Mouse (Mus musculus) lung, embryonic 16.5 days (tissue): ENCODE data around the gene Wdtc1. TPM values are rescaled to one million over a fixed set of nuclear protein-coding genes. Genes with fewer than 3 reads are reported as not detected.

ENCODE experiments used
- ATAC-seq: fragments of 200-750 bp; cut with Nextera tagmentation; 2 replicates; pipeline ENCODE4 v1.8.0; 2017; ENCODE audit warnings: low read depth, mild to moderate bottlenecking, moderate library complexity
- H3K27ac ChIP-seq: fragments of 300-500 bp; sonication (generic); 2 replicates; pipeline ENCODE4 v1.5.1; 2014; ENCODE audit warnings: mild to moderate bottlenecking, control low read depth, low read length
- H3K27me3 ChIP-seq: fragments of 300-500 bp; sonication (generic); 2 replicates; pipeline ENCODE4 v1.6.1; 2014; ENCODE audit warnings: low read depth, low read length, mixed read lengths; ENCODE audit not compliant: control insufficient read depth, insufficient read depth
- H3K36me3 ChIP-seq: fragments of 300-500 bp; sonication (generic); 2 replicates; pipeline ENCODE4 v1.6.1; 2014; ENCODE audit warnings: low read length; ENCODE audit not compliant: control insufficient read depth, insufficient read depth
- H3K4me1 ChIP-seq: fragments of 300-500 bp; sonication (generic); replicated peaks from 2 replicates; pipeline ENCODE4 v1.6.1; 2014; ENCODE audit warnings: low read length, mixed read lengths; ENCODE audit not compliant: control insufficient read depth, insufficient read depth
- H3K4me2 ChIP-seq: fragments of 300-500 bp; sonication (generic); 2 replicates; pipeline ENCODE4 v1.6.1; 2014; ENCODE audit warnings: low read depth, low read length, control low read depth
- H3K4me3 ChIP-seq: fragments of 300-500 bp; sonication (generic); 2 replicates; pipeline ENCODE4 v1.5.1; 2014; ENCODE audit warnings: mild to moderate bottlenecking, low read length, control low read depth
- H3K9ac ChIP-seq: fragments of 300-500 bp; sonication (generic); 2 replicates; pipeline ENCODE4 v1.6.1; 2014; ENCODE audit warnings: low read length, control low read depth
- H3K9me3 ChIP-seq: fragments of 300-500 bp; sonication (generic); 2 replicates; pipeline ENCODE4 v1.6.1; 2016; ENCODE audit warnings: low read length; ENCODE audit not compliant: control insufficient read depth
- WGBS: fragments of 180-500 bp; shearing (Covaris S2); extraction: QIAGEN DNeasy Blood & Tissue Kit; methylation state at CpG from one replicate; pipeline ENCODE4 v1.1.7; 2014; 5-methylcytosine and 5-hydroxymethylcytosine counted together
- microRNA-seq: library from miRNA; unstranded; fragments of <30 nt; microRNA quantifications from one replicate; pipeline ENCODE4, GENCODE M21; 2016
- polyA plus RNA-seq: library from polyadenylated mRNA; unstranded; fragments of >200 nt; fragmentation: Nextera tagmentation; extraction: Ambion mirVana; gene quantifications from 2 replicates; pipeline ENCODE4 v1.2.1, GENCODE M21; 2015

The Wdtc1 gene
- polyA plus RNA-seq, 1 experiment from 2014 or later, result 11.8 TPM

DNA sequence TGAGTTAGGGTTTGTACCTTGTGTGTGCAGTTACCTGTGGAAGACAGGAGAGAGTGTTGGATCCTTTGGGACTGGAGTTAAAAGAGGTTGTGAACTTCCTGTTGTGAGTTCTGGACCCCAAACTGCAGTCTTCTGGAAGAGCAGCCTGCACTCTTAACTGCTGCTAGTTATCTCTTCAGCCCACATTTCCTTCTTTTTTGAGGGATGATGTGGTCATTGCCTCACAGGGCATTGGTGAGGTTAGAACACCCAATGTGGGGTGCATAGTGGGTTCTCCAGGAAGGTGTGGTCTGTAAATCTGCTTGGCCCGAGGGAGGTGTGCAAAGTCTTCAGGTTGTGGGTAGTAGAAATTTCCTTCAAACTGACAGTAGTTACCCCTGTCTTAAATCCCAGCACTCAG, 109.0 kb downstream of the Wdtc1 start:
- WGBS, result 65% methylated on average over 1 of the region's 1 CpGs

DNA sequence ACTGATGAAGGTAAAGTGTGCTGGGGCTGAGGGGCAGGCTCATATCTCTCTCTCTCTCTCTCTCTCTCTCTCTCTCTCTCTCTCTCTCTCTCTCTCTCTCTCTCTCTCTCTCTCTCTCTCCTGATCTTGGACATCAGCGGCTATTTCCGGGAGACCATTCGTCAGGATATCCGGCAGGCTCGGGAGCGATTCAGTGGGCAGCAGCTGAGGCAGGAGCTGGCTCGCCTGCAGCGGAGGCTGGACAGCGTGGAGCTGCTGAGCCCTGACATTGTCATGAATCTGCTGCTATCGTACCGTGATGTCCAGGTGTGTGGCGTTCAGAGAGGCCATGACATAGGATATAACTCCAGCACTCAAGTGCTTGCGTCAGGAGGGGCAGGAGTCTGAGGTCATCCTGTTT, 109.7 kb downstream of the Wdtc1 start:
- ATAC-seq, result no peak
- Histone ChIP-seq H3K9me3 (no peaks in the 10 kb centered on the region), H3K4me1 (peaks cover 13% of the 10 kb centered on the region), H3K36me3 (no peaks in the 10 kb centered on the region), H3K9ac (no peak overlapping the region), H3K27ac (no peak overlapping the region), H3K4me2 (no peak overlapping the region), H3K4me3 (no peak overlapping the region), H3K27me3 (peaks cover 24% of the 10 kb centered on the region)
- whole genome bisulfite sequencing, result 21% methylated on average over 13 of the region's 13 CpGs

More for the DNA sequence above, 109.0 kb downstream of the Wdtc1 start:
- no peak overlapping the region for H3K27ac ChIP-seq
- no peak overlapping the region for H3K9ac ChIP-seq
- no peak overlapping the region for H3K4me3 ChIP-seq
- peaks cover 13% of the 10 kb centered on the region for H3K4me1 ChIP-seq
- H3K36me3 ChIP-seq, result no peaks in the 10 kb centered on the region
- no peak overlapping the region for H3K4me2 ChIP-seq
- H3K9me3 ChIP-seq, result no peaks in the 10 kb centered on the region
- no peak for ATAC-seq
- H3K27me3 ChIP-seq, result peaks cover 27% of the 10 kb centered on the region

DNA sequence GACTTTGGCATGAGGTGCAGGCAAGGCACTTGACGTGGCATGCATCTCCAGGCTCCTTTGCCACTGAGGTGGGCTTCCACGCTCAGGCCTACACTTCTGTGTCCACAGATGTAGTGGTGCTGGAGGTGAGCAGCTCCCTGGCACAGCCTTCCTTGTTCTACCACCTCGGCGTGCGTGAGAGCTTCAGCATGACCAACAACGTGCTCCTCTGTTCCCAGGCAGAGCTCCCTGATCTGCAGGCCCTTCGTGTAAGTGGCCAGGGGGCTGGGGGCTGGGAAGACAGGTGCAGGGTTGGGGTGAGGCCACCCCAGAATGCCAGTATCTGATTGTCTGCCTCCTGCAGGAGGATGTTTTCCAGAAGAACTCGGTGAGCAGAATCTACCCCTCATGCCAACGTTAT, 110.6 kb downstream of the Wdtc1 start:
- Histone ChIP-seq H3K4me2 (no peak overlapping the region), H3K9me3 (no peaks in the 10 kb centered on the region), H3K4me1 (peaks cover 13% of the 10 kb centered on the region), H3K4me3 (no peak overlapping the region), H3K9ac (no peak overlapping the region), H3K36me3 (no peaks in the 10 kb centered on the region), H3K27me3 (peaks cover 20% of the 10 kb centered on the region), H3K27ac (no peak overlapping the region)
- 58% methylated on average over 9 of the region's 9 CpGs for WGBS
- no peak for ATAC-seq

Small RNA genes lying within 50 kb of the gene (microRNA-seq; reads per million reads assigned to microRNA genes)
- 1.8 reads per million for gene Mir5122

Other genes with a start within 250 kb of the Wdtc1 start
- gene Wasf2, start 223.0 kb downstream of the Wdtc1 start, polyA plus RNA-seq, result 140 and 144 TPM in 2 replicates
- 7.7 and 13.2 TPM in 2 replicates for gene Cd164l2, start 141.3 kb downstream of the Wdtc1 start, polyA plus RNA-seq
- 0.15 TPM in 1 of 2 replicates, not detected in the other for gene Gpr3, start 140.9 kb downstream of the Wdtc1 start, polyA plus RNA-seq
- 4.2 and 4.3 TPM in 2 replicates for gene Map3k6, start 112.7 kb downstream of the Wdtc1 start, polyA plus RNA-seq
- 2.4 and 3.0 TPM in 2 replicates for gene Sytl1, start 90.4 kb downstream of the Wdtc1 start, polyA plus RNA-seq
- 75.9 and 79.3 TPM in 2 replicates for gene Tmem222, start 75.7 kb downstream of the Wdtc1 start, polyA plus RNA-seq
- 8.8 and 9.5 TPM in 2 replicates for gene Slc9a1, start 16.2 kb upstream of the Wdtc1 start, polyA plus RNA-seq
- 1.6 and 1.9 TPM in 2 replicates for gene Tent5b, start 126.7 kb upstream of the Wdtc1 start, polyA plus RNA-seq
- 0.18 and 0.79 TPM in 2 replicates for gene Trnp1, start 145.1 kb upstream of the Wdtc1 start, polyA plus RNA-seq
- 30.4 and 33.3 TPM in 2 replicates for gene Kdf1, start 165.5 kb upstream of the Wdtc1 start, polyA plus RNA-seq
- 261 and 267 TPM in 2 replicates for gene Nudc, start 192.5 kb upstream of the Wdtc1 start, polyA plus RNA-seq
- gene Nr0b2, start 199.9 kb upstream of the Wdtc1 start, polyA plus RNA-seq, result 0.57 and 0.62 TPM in 2 replicates
- gene Gpatch3, start 221.3 kb upstream of the Wdtc1 start, polyA plus RNA-seq, result 5.6 and 6.5 TPM in 2 replicates
- gene Gpn2, start 230.9 kb upstream of the Wdtc1 start, polyA plus RNA-seq, result 17.1 and 18.9 TPM in 2 replicates
- 21.6 and 29.3 TPM in 2 replicates for gene Sfn, start 248.7 kb upstream of the Wdtc1 start, polyA plus RNA-seq